Mouse (Mus musculus): ENCODE measurements at regions not wholly inside any gene's neighbourhood (a gene's known extent, or its start where the extent isn't known, plus 50 kb on each side); places are given as distances from the start of the nearest gene placed in this dataset.

GRCm38 (mm10) chr2:46218336-46218957 is 1101.3 kb upstream of the Zeb2 start:
- no peak for TF ChIP-seq POLR2A (IDR thresholded peaks at IDR 0.05; ENCODE audit: borderline replicate concordance, extremely low read depth, low read depth, low read length)
- TF ChIP-seq CTCF (IDR thresholded peaks at IDR 0.05; ENCODE audit: insufficient read depth, low read length): no peak

All from lung, adult 2 months (tissue).